Mouse (Mus musculus): Measurements from ENCODE around the gene Bcl11b. TPM values are rescaled to one million over a fixed set of nuclear protein-coding genes. Genes with fewer than 3 reads are reported as not detected.
A peak's percentile ranks its signal among the peaks of the same experiment; 100 is the strongest.

The Bcl11b gene
- total and polyA plus RNA-seq, 3 experiments: 0.77 to 1.3 (median 1.1) TPM

DNA sequence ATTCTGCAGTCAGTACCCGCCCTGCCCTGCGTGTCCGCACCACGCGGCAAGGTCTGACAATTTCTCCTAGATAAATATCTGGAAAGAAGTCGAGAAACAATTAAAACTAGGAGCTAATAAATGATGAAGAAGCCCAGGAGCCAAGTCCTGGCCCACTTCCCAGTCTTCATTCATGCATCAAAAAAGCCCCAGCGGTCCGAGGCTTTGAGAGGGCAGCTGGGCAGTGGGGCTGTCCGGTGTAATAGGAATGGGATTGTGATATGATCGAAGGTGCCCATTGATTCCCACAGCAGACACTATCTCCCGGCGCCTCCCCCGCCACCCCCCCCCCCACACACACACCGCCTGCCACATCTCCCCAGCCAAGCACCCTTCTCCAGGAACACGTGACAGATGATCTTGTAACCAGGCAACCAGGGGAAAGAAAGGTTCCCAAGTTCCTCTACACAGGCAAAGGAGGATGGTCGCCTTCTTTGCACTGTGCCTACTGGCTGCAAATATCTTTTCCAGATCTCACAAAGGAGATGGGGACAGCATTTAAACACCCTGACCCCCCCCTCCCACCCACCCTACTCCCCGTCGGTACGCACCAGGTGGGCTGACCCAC, 68.5 kb downstream of the Bcl11b start:
- Histone ChIP-seq H3K9ac (ENCODE audit: low read depth, low read length) (no peak overlapping the region), H3K27me3 (ENCODE audit: control insufficient read depth, insufficient read depth, low read length) (no peaks in the 10 kb centered on the region), H3K4me1 (ENCODE audit: control insufficient read depth, insufficient read depth, low read length) (peaks cover 3% of the 10 kb centered on the region), H3K27ac (no peak overlapping the region), H3K36me3 (ENCODE audit: control insufficient read depth, insufficient read depth, low read length) (no peaks in the 10 kb centered on the region), H3K79me2 (replicated peaks; ENCODE audit: control insufficient read depth, insufficient read depth, low read length) (no peaks in the 10 kb centered on the region), H3K4me3 (no peak overlapping the region)
- DNase-seq: no peak
- no peak for TF ChIP-seq POLR2A (IDR thresholded peaks at IDR 0.05; ENCODE audit: insufficient read depth, low read depth, low read length)
- TF ChIP-seq CTCF (IDR thresholded peaks at IDR 0.05): no peak
- no peak for TF ChIP-seq EP300 (IDR thresholded peaks at IDR 0.05; ENCODE audit: insufficient read depth, low read depth, low read length)
- 64% methylated on average over 19 of the region's 19 CpGs for WGBS
- intact Hi-C loops (cut with DNase I): no loop called here

GRCm38 (mm10) chr12:107932140-107932539, 71.3 kb downstream of the Bcl11b start:
- H3K4me3 ChIP-seq: no peak overlapping the region
- no peaks in the 10 kb centered on the region for H3K79me2 ChIP-seq (replicated peaks; ENCODE audit: control insufficient read depth, insufficient read depth, low read length)
- H3K36me3 ChIP-seq (ENCODE audit: control insufficient read depth, insufficient read depth, low read length): no peaks in the 10 kb centered on the region
- H3K27me3 ChIP-seq (ENCODE audit: control insufficient read depth, insufficient read depth, low read length): no peaks in the 10 kb centered on the region
- 62% methylated on average over 12 of the region's 12 CpGs for WGBS
- H3K9ac ChIP-seq (ENCODE audit: low read depth, low read length): no peak overlapping the region
- peaks cover 3% of the 10 kb centered on the region for H3K4me1 ChIP-seq (ENCODE audit: control insufficient read depth, insufficient read depth, low read length)
- DNase-seq: no peak
- TF ChIP-seq EP300 (IDR thresholded peaks at IDR 0.05; ENCODE audit: insufficient read depth, low read depth, low read length): no peak
- no peak for TF ChIP-seq CTCF (IDR thresholded peaks at IDR 0.05)
- no peak for TF ChIP-seq POLR2A (IDR thresholded peaks at IDR 0.05; ENCODE audit: insufficient read depth, low read depth, low read length)
- intact Hi-C loops (cut with DNase I): no loop called here
- no peak overlapping the region for H3K27ac ChIP-seq

DNA sequence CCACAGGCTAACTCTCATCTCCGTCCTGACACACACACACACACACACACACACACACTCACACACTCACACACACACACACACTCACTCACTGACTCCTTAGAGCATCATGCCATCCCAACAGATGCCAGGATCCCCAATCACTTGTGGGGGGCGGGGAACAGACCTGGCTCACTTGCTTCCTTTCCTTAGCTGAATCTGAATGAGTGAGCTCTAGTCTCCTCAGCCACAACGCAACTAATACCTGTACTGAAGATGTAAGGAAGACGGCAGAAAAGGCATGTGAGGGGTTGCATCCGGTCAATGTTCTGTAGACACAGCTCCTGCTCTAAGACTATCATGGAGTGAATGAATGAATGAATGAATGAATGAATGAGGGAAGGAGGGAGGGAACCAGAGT, 71.9 kb downstream of the Bcl11b start:
- Histone ChIP-seq H3K9ac (ENCODE audit: low read depth, low read length) (no peak overlapping the region), H3K36me3 (ENCODE audit: control insufficient read depth, insufficient read depth, low read length) (no peaks in the 10 kb centered on the region), H3K4me1 (ENCODE audit: control insufficient read depth, insufficient read depth, low read length) (peaks cover 3% of the 10 kb centered on the region), H3K27me3 (ENCODE audit: control insufficient read depth, insufficient read depth, low read length) (no peaks in the 10 kb centered on the region), H3K79me2 (replicated peaks; ENCODE audit: control insufficient read depth, insufficient read depth, low read length) (no peaks in the 10 kb centered on the region), H3K27ac (no peak overlapping the region; the same call in 1 of the 2 replicates), H3K4me3 (no peak overlapping the region)
- no peak for DNase-seq
- WGBS: 66% methylated on average over 5 of the region's 5 CpGs
- intact Hi-C loops (cut with DNase I): no loop called here
- TF ChIP-seq POLR2A (IDR thresholded peaks at IDR 0.05; ENCODE audit: insufficient read depth, low read depth, low read length) (no peak), CTCF (IDR thresholded peaks at IDR 0.05) (no peak), EP300 (IDR thresholded peaks at IDR 0.05; ENCODE audit: insufficient read depth, low read depth, low read length) (no peak)

DNA sequence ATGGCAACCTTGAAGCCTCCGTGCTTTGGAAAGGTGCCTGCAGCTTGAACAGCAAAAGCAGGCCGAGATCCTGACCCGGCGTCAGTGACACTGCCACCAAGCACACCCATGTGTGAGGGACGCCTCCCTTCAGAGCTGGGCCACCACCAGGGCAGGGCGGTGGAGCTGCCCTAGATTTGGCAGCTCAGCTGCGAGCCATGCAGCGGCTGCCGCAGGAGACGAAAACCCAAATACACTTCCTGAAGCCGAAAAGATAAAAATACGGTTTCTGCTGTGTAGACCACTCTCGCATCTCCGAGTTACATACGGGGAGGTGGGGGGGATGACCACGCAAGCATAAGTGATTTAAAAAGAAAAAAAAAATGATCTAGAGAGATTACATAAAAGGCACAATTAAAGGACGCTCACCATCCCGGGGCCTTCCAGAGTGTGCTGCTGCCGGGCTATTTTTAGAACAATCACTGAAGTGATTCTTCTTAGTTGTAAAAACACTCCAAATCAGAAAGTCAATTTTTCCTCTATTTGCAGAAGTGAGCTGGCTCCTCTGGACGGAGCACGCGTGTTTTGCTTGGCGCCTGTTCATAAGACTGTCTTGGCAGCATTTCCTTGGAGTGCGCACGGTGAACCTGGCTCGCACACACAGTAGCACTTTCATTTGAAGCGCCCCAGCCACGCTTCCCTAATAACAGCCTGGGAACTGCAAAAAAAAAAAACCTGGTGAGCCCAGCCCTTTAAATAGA, 72.6 kb downstream of the Bcl11b start:
- DNase-seq: peak; percentile 71 to 80
- Histone ChIP-seq H3K79me2 (replicated peaks; ENCODE audit: control insufficient read depth, insufficient read depth, low read length) (no peaks in the 10 kb centered on the region), H3K9ac (ENCODE audit: low read depth, low read length) (peak overlapping the region; percentile 26), H3K4me1 (ENCODE audit: control insufficient read depth, insufficient read depth, low read length) (peaks cover 3% of the 10 kb centered on the region), H3K27me3 (ENCODE audit: control insufficient read depth, insufficient read depth, low read length) (no peaks in the 10 kb centered on the region), H3K27ac (peak overlapping the region; percentile 65), H3K36me3 (ENCODE audit: control insufficient read depth, insufficient read depth, low read length) (no peaks in the 10 kb centered on the region), H3K4me3 (peak overlapping the region; percentile 15)
- no peak for TF ChIP-seq POLR2A (IDR thresholded peaks at IDR 0.05; ENCODE audit: insufficient read depth, low read depth, low read length)
- no peak for TF ChIP-seq CTCF (IDR thresholded peaks at IDR 0.05)
- TF ChIP-seq EP300 (IDR thresholded peaks at IDR 0.05; ENCODE audit: insufficient read depth, low read depth, low read length): 0 out of 2 replicates have a peak, but pooled peaks have one; percentile 3
- intact Hi-C loops (cut with DNase I): no loop called here
- 5% methylated on average over 28 of the region's 28 CpGs for WGBS

DNA sequence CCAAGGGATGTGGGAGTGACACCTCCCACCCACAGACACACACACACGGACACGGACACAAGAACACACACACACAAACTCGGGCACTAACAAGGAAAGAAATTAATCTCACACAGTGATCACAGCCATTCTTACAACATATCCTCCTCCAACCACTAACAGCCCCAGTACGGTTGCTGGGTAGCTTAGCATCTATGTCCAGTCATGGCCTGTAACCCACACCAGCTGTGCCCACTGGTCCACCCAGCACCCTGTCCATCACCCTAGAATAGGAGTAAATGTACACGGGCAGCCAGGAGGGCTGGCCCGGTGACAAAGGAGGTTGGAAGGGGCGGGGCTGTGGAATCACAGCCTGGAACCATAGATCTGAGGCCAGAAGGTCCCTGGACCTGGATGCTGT, 74.5 kb downstream of the Bcl11b start:
- Histone ChIP-seq H3K27me3 (ENCODE audit: control insufficient read depth, insufficient read depth, low read length) (no peaks in the 10 kb centered on the region), H3K9ac (ENCODE audit: low read depth, low read length) (no peak overlapping the region), H3K4me1 (ENCODE audit: control insufficient read depth, insufficient read depth, low read length) (peaks cover 3% of the 10 kb centered on the region), H3K79me2 (replicated peaks; ENCODE audit: control insufficient read depth, insufficient read depth, low read length) (no peaks in the 10 kb centered on the region), H3K27ac (no peak overlapping the region), H3K4me3 (no peak overlapping the region), H3K36me3 (ENCODE audit: control insufficient read depth, insufficient read depth, low read length) (no peaks in the 10 kb centered on the region)
- intact Hi-C loops (cut with DNase I): no loop called here
- WGBS: 71% methylated on average over 7 of the region's 7 CpGs
- TF ChIP-seq POLR2A (IDR thresholded peaks at IDR 0.05; ENCODE audit: insufficient read depth, low read depth, low read length) (no peak), EP300 (IDR thresholded peaks at IDR 0.05; ENCODE audit: insufficient read depth, low read depth, low read length) (no peak), CTCF (IDR thresholded peaks at IDR 0.05) (no peak)
- no peak for DNase-seq

- no peak overlapping the region for H3K27ac ChIP-seq
- no peaks in the 10 kb centered on the region for H3K36me3 ChIP-seq (ENCODE audit: control insufficient read depth, insufficient read depth, low read length)
- peaks cover 3% of the 10 kb centered on the region for H3K4me1 ChIP-seq (ENCODE audit: control insufficient read depth, insufficient read depth, low read length)
- H3K79me2 ChIP-seq (replicated peaks; ENCODE audit: control insufficient read depth, insufficient read depth, low read length): no peaks in the 10 kb centered on the region
- no peak overlapping the region for H3K9ac ChIP-seq (ENCODE audit: low read depth, low read length)
- H3K4me3 ChIP-seq: no peak overlapping the region
- no peaks in the 10 kb centered on the region for H3K27me3 ChIP-seq (ENCODE audit: control insufficient read depth, insufficient read depth, low read length)
- no peak for TF ChIP-seq POLR2A (IDR thresholded peaks at IDR 0.05; ENCODE audit: insufficient read depth, low read depth, low read length)
- TF ChIP-seq EP300 (IDR thresholded peaks at IDR 0.05; ENCODE audit: insufficient read depth, low read depth, low read length): no peak
- TF ChIP-seq CTCF (IDR thresholded peaks at IDR 0.05): no peak
- WGBS: 75% methylated on average over 15 of the region's 15 CpGs
- DNase-seq: no peak
- intact Hi-C loops (cut with DNase I): no loop called here
These were observed 74.9 kb downstream of the Bcl11b start for GRCm38 (mm10) chr12:107928464-107928901.
